Comparison of ENCODE assay signal across 11 mouse cellular contexts in the genomic region with DNA sequence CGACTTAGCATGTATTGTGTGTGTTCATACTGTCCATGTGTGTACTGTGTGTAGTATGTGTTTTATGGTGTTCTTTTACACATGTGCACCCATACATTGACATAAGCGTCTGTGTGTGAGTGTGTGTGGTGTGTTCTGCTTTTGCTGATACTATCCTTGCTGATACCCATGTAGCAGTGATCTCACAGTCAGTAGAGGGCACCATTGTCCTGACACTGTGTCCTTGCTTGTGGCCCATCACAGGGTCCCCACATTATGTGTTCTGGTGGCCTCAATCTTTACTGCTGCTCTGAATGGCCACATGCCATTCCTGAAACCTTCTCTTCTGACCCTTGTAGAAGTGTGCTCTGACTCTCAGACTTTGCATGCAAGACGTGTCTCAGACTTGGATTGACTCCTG. TPM values are rescaled to one million over a fixed set of nuclear protein-coding genes. Genes with fewer than 3 reads are reported as not detected.
DNase-seq lines count a peak whose midpoint lies in the region; ATAC-seq and TF ChIP-seq lines count a peak whose summit lies in the region.
"Had no signal": no experiment of that assay in that cellular context is flagged by ENCODE, and none has a peak within 500 bp of the region (broad histone marks: within the 10 kb centered on the region; RNA-seq: fewer than 3 reads in every experiment).

No protein-coding gene starts in this region.

- DNase-seq in gastrocnemius, adult 2 months: no peak
- no peak for DNase-seq in gastrocnemius, postnatal 14 days
- DNase-seq in lung, postnatal 0 days (ENCODE audit: low spot score): no peak
- no peak for DNase-seq in lung, postnatal 10 days
- DNase-seq in T-cell, adult 2 months (ENCODE audit: low spot score): peak; percentile 13
- DNase-seq in midbrain, postnatal 0 days (ENCODE audit: low spot score): peak; percentile 54
- DNase-seq in urinary bladder, postnatal 36 days (ENCODE audit: low spot score in 2 of 2): no peak
- DNase-seq in adrenal gland, postnatal 36 days: no peak
- DNase-seq: adrenal gland, postnatal 25 days; lung, postnatal 4 days had no signal

- no peaks in the 10 kb centered on the region for H3K36me3 ChIP-seq in lung, postnatal 0 days (ENCODE audit: insufficient read depth, low read length)
- H3K36me3 ChIP-seq in midbrain, postnatal 0 days (ENCODE audit: insufficient read depth, low read length): peaks cover 12% of the 10 kb centered on the region; the same call in 1 of the 2 replicates

- H3K4me2 ChIP-seq in lung, postnatal 0 days (replicated peaks; ENCODE audit: low read depth, low read length): no peak overlapping the region
- H3K4me2 ChIP-seq in midbrain, postnatal 0 days (ENCODE audit: low read depth, low read length, poor library complexity, severe bottlenecking): no peak overlapping the region

- no peak for TF ChIP-seq EP300 in lung, postnatal 0 days (IDR thresholded peaks at IDR 0.05)

- 78% methylated on average over 3 of the region's 3 CpGs for WGBS in lung, postnatal 0 days
- WGBS in midbrain, postnatal 0 days: 82% methylated on average over 3 of the region's 3 CpGs

- no peak overlapping the region for H3K27ac ChIP-seq in gastrocnemius, adult 2 months
- no peak overlapping the region for H3K27ac ChIP-seq in lung, postnatal 0 days (ENCODE audit: low read length)
- no peak overlapping the region for H3K27ac ChIP-seq in midbrain, postnatal 0 days (ENCODE audit: low read depth, low read length)

- no peaks in the 10 kb centered on the region for H3K4me1 ChIP-seq in lung, postnatal 0 days (ENCODE audit: insufficient read depth, low read depth, low read length)
- H3K4me1 ChIP-seq in midbrain, postnatal 0 days (ENCODE audit: insufficient read depth, low read length): no peaks in the 10 kb centered on the region; the same call in 1 of the 2 replicates

- no peak overlapping the region for H3K9ac ChIP-seq in lung, postnatal 0 days (replicated peaks; ENCODE audit: low read depth)
- H3K9ac ChIP-seq in midbrain, postnatal 0 days (replicated peaks; ENCODE audit: low read length, poor library complexity, severe bottlenecking): no peak overlapping the region

- H3K27me3 ChIP-seq in lung, postnatal 0 days (replicated peaks; ENCODE audit: insufficient read depth, low read length): no peaks in the 10 kb centered on the region
- H3K27me3 ChIP-seq in midbrain, postnatal 0 days (ENCODE audit: insufficient read depth, low read length): no peaks in the 10 kb centered on the region

- no peak overlapping the region for H3K4me3 ChIP-seq in gastrocnemius, adult 2 months
- H3K4me3 ChIP-seq in lung, postnatal 0 days (ENCODE audit: low read depth, low read length): no peak overlapping the region
- H3K4me3 ChIP-seq in midbrain, postnatal 0 days (ENCODE audit: low read depth, low read length): no peak overlapping the region

- TF ChIP-seq CTCF in gastrocnemius, adult 2 months (IDR thresholded peaks at IDR 0.05): peak; percentile 48
- TF ChIP-seq CTCF in lung, postnatal 0 days (IDR thresholded peaks at IDR 0.05): peak; percentile 52
- peak; percentile 71 for TF ChIP-seq CTCF in midbrain, postnatal 0 days (IDR thresholded peaks at IDR 0.05)

- ATAC-seq in lung, postnatal 0 days: no peak
- no peak for ATAC-seq in midbrain, postnatal 0 days (ENCODE audit: low FRiP score)
- ATAC-seq: inflammation-experienced regulatory T-cells, adult 6 months had no signal

- no peaks in the 10 kb centered on the region for H3K9me3 ChIP-seq in lung, postnatal 0 days (ENCODE audit: low read length)
- H3K9me3 ChIP-seq in midbrain, postnatal 0 days (ENCODE audit: low read length): no peaks in the 10 kb centered on the region

- intact Hi-C loops in gastrocnemius, adult 2 months (cut with DNase I): no loop called here
- intact Hi-C loops in gastrocnemius, postnatal 14 days (cut with DNase I; ENCODE audit: low total_unique reads): no loop called here

RNA-seq across cellular contexts. Expression of a gene that starts 22.2 kb away (rescaled TPM):
- 1 to 10 TPM; 6.5 to 7.2 TPM for total RNA-seq in gastrocnemius, adult 2 months (2021)
- 1 to 10 TPM; 6.4 to 7.0 TPM for total RNA-seq in gastrocnemius, postnatal 14 days (2021)
- polyA plus RNA-seq in lung, postnatal 0 days (2015; fragmentation: Nextera tagmentation; extraction: Ambion mirVana): 18.2 and 21.6 TPM in 2 replicates
- total RNA-seq in midbrain, postnatal 0 days (2014; rRNA removed): 57.4 and 62.2 TPM in 2 replicates
- polyA plus RNA-seq in midbrain, postnatal 0 days (2015; fragmentation: Nextera tagmentation; extraction: Ambion mirVana): 59.6 and 66.4 TPM in 2 replicates
- 10 to 100 TPM; 16.7 to 20.2 TPM for total RNA-seq in adrenal gland, postnatal 36 days (2021)

RNA-seq across cellular contexts. Expression of a gene that starts 23.5 kb away (rescaled TPM):
- total RNA-seq in gastrocnemius, adult 2 months (2021): 10 to 100 TPM; 18.2 to 22.5 TPM
- 10 to 100 TPM; 13.6 to 14.8 TPM for total RNA-seq in gastrocnemius, postnatal 14 days (2021)
- 19.0 and 21.2 TPM in 2 replicates for polyA plus RNA-seq in lung, postnatal 0 days (2015; fragmentation: Nextera tagmentation; extraction: Ambion mirVana)
- 53.2 and 54.4 TPM in 2 replicates for total RNA-seq in midbrain, postnatal 0 days (2014; rRNA removed)
- 37.9 and 38.8 TPM in 2 replicates for polyA plus RNA-seq in midbrain, postnatal 0 days (2015; fragmentation: Nextera tagmentation; extraction: Ambion mirVana)
- total RNA-seq in adrenal gland, postnatal 36 days (2021): 10 to 100 TPM; 35.8 to 43.0 TPM

Comparison
In these comparisons a context has a peak if more than half of its experiments do, and no peak if none do; other contexts are left out.
1. DNase-seq: peak in T-cell, adult 2 months (single experiment) and midbrain, postnatal 0 days (single experiment); none in gastrocnemius, adult 2 months (single experiment), gastrocnemius, postnatal 14 days (single experiment), lung, postnatal 0 days (single experiment), lung, postnatal 10 days (single experiment), urinary bladder, postnatal 36 days (0 of 2) and adrenal gland, postnatal 36 days (0 of 2).
2. Peak in every context shown above with its lines, with median percentiles within 50 percentile points of each other: CTCF ChIP-seq.